Mouse (Mus musculus) common myeloid progenitor, adult 5-6 weeks (primary cell): ENCODE measurements around the gene Rpa2. TPM values are rescaled to one million over a fixed set of nuclear protein-coding genes. Genes with fewer than 3 reads are reported as not detected.

ENCODE experiments used
- total RNA-seq: library from RNA; stranded (forward); fragments of 200-1000, 187-1606 nt; gene quantifications from 2 replicates; pipeline ENCODE4 v1.2.3, GENCODE M21; 2017

Rpa2 gene
- total RNA-seq, 1 experiment from 2014 or later, result 52.9 TPM

Other genes with a start within 250 kb of the Rpa2 start
- gene Atpif1, start 234.7 kb upstream of the Rpa2 start, total RNA-seq, result 1,728 and 2,046 TPM in 2 replicates
- gene Dnajc8, start 232.8 kb upstream of the Rpa2 start, total RNA-seq, result 412 and 457 TPM in 2 replicates
- 2.1 TPM in 2 replicates for gene Ptafr, start 204.3 kb upstream of the Rpa2 start, total RNA-seq
- gene Eya3, start 129.3 kb upstream of the Rpa2 start, total RNA-seq, result 18.3 and 35.8 TPM in 2 replicates
- gene Xkr8, start 35.8 kb upstream of the Rpa2 start, total RNA-seq, result 2.6 and 4.1 TPM in 2 replicates
- gene Smpdl3b, start 11.1 kb upstream of the Rpa2 start, total RNA-seq, result 0.50 TPM in 1 of 2 replicates, not detected in the other
- gene Themis2, start 28.1 kb downstream of the Rpa2 start, total RNA-seq, result 9.9 and 12.0 TPM in 2 replicates
- 61.5 and 77.1 TPM in 2 replicates for gene Ppp1r8, start 74.8 kb downstream of the Rpa2 start, total RNA-seq
- gene Stx12, start 116.2 kb downstream of the Rpa2 start, total RNA-seq, result 35.6 and 40.6 TPM in 2 replicates
- 25.2 and 33.5 TPM in 2 replicates for gene Fam76a, start 154.2 kb downstream of the Rpa2 start, total RNA-seq
- 0.53 and 0.96 TPM in 2 replicates for gene Fgr, start 205.8 kb downstream of the Rpa2 start, total RNA-seq
- gene Ahdc1, start 242.9 kb downstream of the Rpa2 start, total RNA-seq, result 2.6 and 3.5 TPM in 2 replicates